Mouse (Mus musculus) lung, embryonic 15.5 days (tissue): ENCODE measurements around the gene Cacna1i. TPM values are rescaled to one million over a fixed set of nuclear protein-coding genes. Genes with fewer than 3 reads are reported as not detected.

ENCODE experiments used
- ATAC-seq: fragments of 200-750 bp; cut with Nextera tagmentation; 2 replicates; pipeline ENCODE4 v1.8.0; 2017; ENCODE audit warnings: moderate number of reproducible peaks, borderline replicate concordance; ENCODE audit not compliant: low FRiP score, low TSS enrichment; ENCODE audit errors: extremely low read depth
- H3K27ac ChIP-seq: fragments of 300-500 bp; sonication (generic); 2 replicates; pipeline ENCODE4 v1.5.1; 2015; ENCODE audit warnings: moderate library complexity, mild to moderate bottlenecking, inconsistent platforms
- H3K27me3 ChIP-seq: fragments of 300-500 bp; sonication (generic); 2 replicates; pipeline ENCODE4 v1.6.1; 2015; ENCODE audit warnings: inconsistent platforms
- H3K36me3 ChIP-seq: fragments of 300-500 bp; sonication (generic); 2 replicates; pipeline ENCODE4 v1.6.1; 2015; ENCODE audit warnings: inconsistent platforms
- H3K4me1 ChIP-seq: fragments of 300-500 bp; sonication (generic); 2 replicates; pipeline ENCODE4 v1.6.1; 2015; ENCODE audit warnings: inconsistent platforms
- H3K4me2 ChIP-seq: fragments of 300-500 bp; sonication (generic); 2 replicates; pipeline ENCODE4 v1.6.1; 2015; ENCODE audit warnings: inconsistent platforms, mild to moderate bottlenecking, moderate library complexity
- H3K4me3 ChIP-seq: fragments of 300-500 bp; sonication (generic); 2 replicates; pipeline ENCODE4 v1.5.1; 2015; ENCODE audit warnings: mild to moderate bottlenecking, inconsistent platforms
- H3K9ac ChIP-seq: fragments of 300-500 bp; sonication (generic); 2 replicates; pipeline ENCODE4 v1.6.1; 2015; ENCODE audit warnings: inconsistent platforms
- H3K9me3 ChIP-seq: fragments of 300-500 bp; sonication (generic); 2 replicates; pipeline ENCODE4 v1.6.1; 2016; ENCODE audit warnings: inconsistent platforms
- WGBS: fragments of 180-500 bp; shearing (Covaris S2); methylation state at CpG from one replicate; pipeline ENCODE4 v1.1.7; 2015; 5-methylcytosine and 5-hydroxymethylcytosine counted together
- polyA plus RNA-seq: library from polyadenylated mRNA; unstranded; fragments of >200 nt; fragmentation: Nextera tagmentation; extraction: Ambion mirVana; gene quantifications from 2 replicates; pipeline ENCODE4 v1.2.1, GENCODE M21; 2015

Gene Cacna1i
- polyA plus RNA-seq, 1 experiment from 2014 or later: not detected

DNA sequence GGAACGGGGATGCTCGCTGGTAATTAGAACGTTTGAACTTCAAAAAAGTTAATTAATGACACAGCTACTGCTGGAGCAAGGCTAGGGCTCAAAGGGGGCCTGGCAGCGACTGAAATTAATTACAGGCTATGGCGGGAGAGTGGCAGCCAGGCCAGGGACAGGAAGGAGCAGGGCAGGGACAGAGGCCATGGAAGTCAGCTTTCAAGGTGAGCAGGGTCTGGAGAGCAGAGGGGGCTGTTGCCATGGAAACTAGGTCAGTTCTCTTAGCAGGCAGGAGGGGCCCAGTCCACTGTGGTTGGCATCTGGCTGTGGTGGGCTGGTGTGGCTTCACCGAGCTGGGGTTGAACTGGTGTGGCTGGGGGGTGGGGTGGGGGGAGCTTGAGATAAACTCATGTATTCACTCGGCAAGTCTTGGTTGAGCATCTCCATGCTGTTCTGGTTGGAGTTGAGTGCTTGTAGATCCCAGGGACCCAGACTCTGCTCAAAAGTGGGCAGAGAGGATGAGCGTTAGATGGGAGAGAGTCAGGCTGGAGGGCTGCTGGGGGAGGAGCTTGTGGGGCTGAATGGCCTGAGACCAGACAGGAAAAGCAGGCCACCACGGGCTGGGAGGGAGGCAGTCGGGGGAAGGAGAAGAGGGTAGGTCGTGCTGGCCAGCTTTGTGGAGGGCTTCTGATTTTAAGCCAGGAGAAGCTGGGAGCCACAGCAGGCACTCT is 31.7 kb downstream of the Cacna1i start:
- Histone ChIP-seq H3K4me3 (no peak overlapping the region), H3K36me3 (no peaks in the 10 kb centered on the region), H3K9me3 (no peaks in the 10 kb centered on the region), H3K4me1 (peaks cover 7% of the 10 kb centered on the region; the same call in 1 of the 2 replicates), H3K27me3 (no peaks in the 10 kb centered on the region), H3K27ac (no peak overlapping the region), H3K9ac (no peak overlapping the region), H3K4me2 (no peak overlapping the region)
- 0 out of 2 replicates have a peak, but pooled peaks have one; percentile 35 for ATAC-seq
- WGBS: 12% methylated on average over 11 of the region's 11 CpGs

DNA sequence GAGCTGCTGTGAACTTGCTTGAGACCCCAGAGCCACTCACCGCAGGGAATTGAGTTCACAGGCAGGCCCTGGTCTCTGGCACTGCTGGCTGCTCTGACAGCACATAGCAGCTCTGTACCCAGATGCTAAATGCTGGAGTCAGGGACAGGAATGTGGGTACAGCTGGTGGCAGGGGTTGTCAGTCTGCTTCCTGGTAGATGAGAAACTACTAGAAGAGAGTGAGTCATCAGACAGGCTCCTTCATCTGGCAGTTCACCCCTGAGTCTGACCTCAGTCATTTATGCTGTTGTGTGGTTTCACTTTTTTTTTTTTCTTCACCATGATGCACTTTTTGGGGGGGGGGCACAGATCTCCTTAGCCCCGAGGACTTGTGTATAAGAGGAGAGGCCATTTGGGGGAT is 32.3 kb downstream of the Cacna1i start:
- ATAC-seq: no peak
- H3K27me3 ChIP-seq: no peaks in the 10 kb centered on the region

DNA sequence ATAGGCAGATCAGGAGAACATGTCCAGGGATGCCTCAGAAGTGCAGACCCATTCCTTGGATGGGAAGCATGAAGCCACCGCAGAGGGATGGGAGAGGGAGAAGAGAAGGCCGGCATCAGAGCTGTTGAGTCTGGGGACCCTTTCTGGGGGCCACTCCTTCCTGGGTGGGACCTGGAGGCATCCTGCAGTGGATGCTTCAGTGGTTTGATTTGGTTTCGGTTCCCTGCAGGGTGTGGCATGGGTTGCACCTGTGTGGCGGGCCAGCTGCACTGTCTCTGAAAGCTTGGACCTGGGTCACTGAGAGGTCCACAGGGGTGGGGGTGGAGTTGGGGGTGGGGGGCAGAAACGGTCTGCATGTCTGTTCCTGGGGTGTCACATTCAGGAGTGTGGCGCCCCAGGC is 32.9 kb downstream of the Cacna1i start:
- Histone ChIP-seq H3K27ac (no peak overlapping the region), H3K9ac (no peak overlapping the region), H3K4me1 (peaks cover 7% of the 10 kb centered on the region; the same call in 1 of the 2 replicates), H3K4me2 (no peak overlapping the region), H3K36me3 (no peaks in the 10 kb centered on the region), H3K9me3 (no peaks in the 10 kb centered on the region), H3K4me3 (no peak overlapping the region), H3K27me3 (no peaks in the 10 kb centered on the region)
- ATAC-seq: no peak
- 65% methylated on average over 6 of the region's 6 CpGs for WGBS

More for the DNA sequence above, 32.3 kb downstream of the Cacna1i start:
- Histone ChIP-seq H3K9ac (no peak overlapping the region), H3K4me1 (peaks cover 7% of the 10 kb centered on the region; the same call in 1 of the 2 replicates), H3K27ac (no peak overlapping the region), H3K9me3 (no peaks in the 10 kb centered on the region), H3K36me3 (no peaks in the 10 kb centered on the region), H3K4me3 (no peak overlapping the region), H3K4me2 (no peak overlapping the region)
- 37% methylated on average over 2 of the region's 2 CpGs for WGBS

DNA sequence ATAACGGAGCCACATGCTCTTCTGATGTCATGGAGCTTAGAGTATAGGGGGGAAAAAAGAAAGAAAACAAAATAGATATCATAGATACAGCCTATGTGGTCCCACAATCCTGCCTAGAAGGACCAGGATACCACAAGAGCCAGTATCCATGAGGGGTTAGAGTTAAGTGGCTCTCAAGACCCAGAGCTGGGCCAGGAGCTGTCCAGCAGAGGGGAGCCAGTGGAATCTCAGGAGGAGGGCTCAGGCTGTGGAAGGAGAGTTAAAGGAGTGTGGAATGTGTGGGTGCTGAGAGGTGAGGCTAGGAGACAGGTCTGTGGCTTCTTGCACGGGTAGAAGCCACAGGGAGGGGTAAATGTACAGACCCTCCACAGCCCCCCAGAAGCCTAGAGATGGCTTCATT is 38.2 kb downstream of the Cacna1i start:
- 50% methylated on average over 2 of the region's 2 CpGs for WGBS
- no peak for ATAC-seq
- H3K9me3 ChIP-seq: no peaks in the 10 kb centered on the region
- H3K27ac ChIP-seq: no peak overlapping the region
- H3K4me2 ChIP-seq: no peak overlapping the region
- H3K36me3 ChIP-seq: no peaks in the 10 kb centered on the region
- no peaks in the 10 kb centered on the region for H3K27me3 ChIP-seq
- no peak overlapping the region for H3K4me3 ChIP-seq
- H3K4me1 ChIP-seq: no peaks in the 10 kb centered on the region
- H3K9ac ChIP-seq: no peak overlapping the region

DNA sequence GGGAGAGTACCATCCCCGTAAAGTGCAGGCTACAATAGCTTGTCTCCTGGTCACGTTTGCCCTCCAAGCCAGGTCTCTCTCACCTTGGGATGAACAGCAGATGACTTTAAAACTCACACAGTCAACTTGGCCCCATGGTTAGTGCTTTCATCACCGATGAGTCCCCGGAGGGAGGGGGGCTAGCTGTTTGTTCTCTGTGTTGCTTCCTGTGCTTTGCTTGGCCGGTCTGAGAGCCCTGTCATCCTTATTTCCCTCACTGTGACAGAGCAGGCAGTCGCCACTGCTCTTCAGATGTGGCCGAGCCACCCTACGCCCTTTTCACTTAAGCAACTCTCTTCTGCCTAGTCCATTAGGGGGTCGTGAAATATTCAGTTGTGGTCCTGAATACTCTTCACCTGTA is 38.7 kb downstream of the Cacna1i start:
- Histone ChIP-seq H3K27ac (no peak overlapping the region), H3K36me3 (no peaks in the 10 kb centered on the region), H3K4me2 (no peak overlapping the region), H3K9ac (no peak overlapping the region), H3K4me3 (no peak overlapping the region), H3K9me3 (no peaks in the 10 kb centered on the region), H3K4me1 (no peaks in the 10 kb centered on the region), H3K27me3 (no peaks in the 10 kb centered on the region)
- 60% methylated on average over 9 of the region's 9 CpGs for WGBS
- ATAC-seq: no peak

DNA sequence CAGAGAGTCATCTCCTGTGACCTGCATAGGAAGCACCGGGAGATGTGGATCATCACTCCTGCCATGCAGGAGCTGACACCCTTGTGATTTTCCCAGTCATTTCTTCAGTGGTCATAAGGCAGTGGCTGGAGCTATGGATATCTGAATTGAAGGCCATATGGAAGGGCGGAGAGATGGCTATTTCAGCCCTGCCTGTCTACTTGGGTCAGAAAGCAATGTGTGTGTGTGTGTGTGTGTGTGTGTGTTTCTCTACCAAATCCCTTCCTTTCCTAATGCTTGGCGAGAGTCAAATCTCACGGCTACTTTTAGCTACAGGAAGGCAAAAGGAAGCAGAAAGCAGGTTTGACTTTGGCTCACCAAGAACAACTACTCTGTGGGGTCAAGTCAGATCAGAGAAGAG is 39.9 kb downstream of the Cacna1i start:
- Histone ChIP-seq H3K4me2 (no peak overlapping the region), H3K9ac (no peak overlapping the region), H3K4me3 (no peak overlapping the region), H3K36me3 (no peaks in the 10 kb centered on the region), H3K4me1 (no peaks in the 10 kb centered on the region), H3K27ac (no peak overlapping the region), H3K27me3 (no peaks in the 10 kb centered on the region), H3K9me3 (no peaks in the 10 kb centered on the region)
- 77% methylated on average over 4 of the region's 4 CpGs for WGBS
- no peak for ATAC-seq

DNA sequence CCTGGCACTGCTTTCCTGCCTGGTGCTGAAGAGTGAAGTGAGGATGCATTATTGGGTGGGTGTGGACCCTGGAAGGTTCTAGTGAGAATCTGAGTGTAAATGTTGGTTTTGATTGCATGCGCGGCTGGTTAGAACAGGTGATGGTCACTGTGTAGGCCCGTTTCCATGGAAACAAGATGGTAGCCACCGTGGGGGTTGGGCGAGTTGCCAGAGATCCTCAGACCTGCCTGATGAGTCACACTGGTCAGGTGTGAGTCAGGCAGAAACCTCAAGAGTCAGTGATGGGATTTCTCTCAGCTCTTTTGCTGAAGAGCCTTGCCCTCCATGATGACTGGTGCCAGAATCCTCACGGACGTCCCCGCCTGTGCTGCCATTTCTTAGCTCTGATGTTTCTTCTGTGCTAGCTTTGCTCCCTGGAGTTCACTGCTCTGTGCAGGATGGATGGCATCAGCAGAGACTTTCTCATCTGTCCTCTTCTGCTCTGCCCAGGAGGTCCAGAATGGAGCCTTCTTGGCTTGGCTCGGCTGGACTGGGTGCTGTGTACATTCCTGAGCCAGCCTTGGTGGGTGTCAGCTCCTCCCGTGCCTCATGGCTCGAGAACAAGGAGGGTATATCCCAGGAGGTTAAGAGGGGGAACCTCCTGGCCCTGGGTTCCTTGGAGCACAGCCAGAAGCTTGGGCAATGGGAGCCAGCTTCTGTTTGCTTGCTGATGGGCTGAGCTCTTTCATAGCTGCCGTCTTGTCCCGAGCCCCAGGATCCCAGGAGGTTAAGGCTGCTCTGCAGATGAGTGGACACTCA is 40.9 kb downstream of the Cacna1i start:
- Histone ChIP-seq H3K9me3 (no peaks in the 10 kb centered on the region), H3K9ac (no peak overlapping the region), H3K4me2 (no peak overlapping the region), H3K36me3 (no peaks in the 10 kb centered on the region), H3K4me1 (no peaks in the 10 kb centered on the region), H3K27me3 (no peaks in the 10 kb centered on the region), H3K4me3 (no peak overlapping the region), H3K27ac (no peak overlapping the region)
- ATAC-seq: no peak
- WGBS: 68% methylated on average over 13 of the region's 13 CpGs

DNA sequence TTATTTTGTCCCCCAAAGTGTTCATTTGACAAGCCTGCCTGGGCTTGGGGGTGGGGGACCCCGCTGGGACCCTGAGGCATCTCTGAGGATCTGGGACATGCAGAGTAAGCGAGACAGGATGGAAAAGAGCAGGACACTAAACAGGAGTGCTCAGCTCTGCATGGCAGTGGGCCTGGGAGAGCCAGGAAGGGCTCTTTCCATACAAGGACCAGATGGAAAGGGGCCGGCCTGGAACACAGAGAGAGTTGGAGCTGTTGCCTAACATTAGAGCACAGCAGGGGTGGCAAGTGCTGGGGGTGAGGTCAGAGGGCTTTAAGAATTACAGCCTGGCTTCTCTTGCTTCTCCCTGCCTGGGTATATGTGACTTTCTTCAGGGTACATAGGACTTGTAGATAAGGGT is 43.2 kb downstream of the Cacna1i start:
- Histone ChIP-seq H3K36me3 (no peaks in the 10 kb centered on the region), H3K9ac (no peak overlapping the region), H3K27me3 (no peaks in the 10 kb centered on the region), H3K4me2 (no peak overlapping the region), H3K9me3 (no peaks in the 10 kb centered on the region), H3K4me3 (no peak overlapping the region), H3K27ac (no peak overlapping the region), H3K4me1 (no peaks in the 10 kb centered on the region)
- WGBS: 59% methylated on average over 3 of the region's 3 CpGs
- no peak for ATAC-seq

DNA sequence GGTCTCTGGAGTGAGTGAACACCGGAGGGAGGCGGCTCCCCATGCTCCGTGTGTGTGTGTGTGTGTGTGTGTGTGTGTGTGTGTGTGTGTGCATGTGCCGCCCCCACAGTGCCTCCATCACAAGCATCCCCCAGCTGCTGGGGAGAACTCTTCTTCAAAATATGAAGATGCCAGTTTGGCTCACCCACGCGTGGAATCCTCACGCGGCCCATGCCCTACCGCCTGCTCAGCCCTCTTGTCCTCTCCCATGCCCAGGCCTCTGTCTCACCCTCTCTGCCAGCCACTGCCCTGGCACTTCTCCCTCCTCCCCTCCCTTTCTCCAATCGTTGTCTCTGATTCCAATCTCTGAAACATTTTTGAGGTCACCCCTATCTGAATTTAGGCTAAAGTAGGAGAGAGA is 47.7 kb downstream of the Cacna1i start:
- no peak for ATAC-seq
- Histone ChIP-seq H3K4me3 (no peak overlapping the region), H3K27me3 (no peaks in the 10 kb centered on the region), H3K36me3 (no peaks in the 10 kb centered on the region), H3K27ac (no peak overlapping the region), H3K4me1 (no peaks in the 10 kb centered on the region), H3K4me2 (no peak overlapping the region), H3K9ac (no peak overlapping the region), H3K9me3 (no peaks in the 10 kb centered on the region)
- 78% methylated on average over 8 of the region's 10 CpGs for WGBS

DNA sequence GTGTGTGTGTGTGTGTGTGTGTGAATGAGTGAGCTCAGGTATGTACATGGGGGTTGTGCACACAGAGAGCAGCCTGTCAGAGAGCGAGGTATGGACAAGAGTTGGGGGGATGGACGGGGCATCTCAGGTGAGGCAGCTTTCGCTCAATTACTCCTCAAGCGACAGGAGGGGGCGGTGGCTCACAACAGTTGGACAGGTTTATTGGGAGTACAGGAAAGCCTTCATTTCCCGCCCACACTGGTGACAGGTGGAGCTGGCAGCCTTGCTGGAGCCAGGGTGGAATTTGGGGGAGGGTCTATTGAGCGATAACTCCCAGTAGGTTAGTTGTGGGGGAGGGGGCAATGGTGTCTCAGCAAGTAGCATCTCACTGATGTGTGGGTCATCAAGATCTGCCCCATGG is 48.2 kb downstream of the Cacna1i start:
- H3K9me3 ChIP-seq: no peaks in the 10 kb centered on the region
- H3K27me3 ChIP-seq: no peaks in the 10 kb centered on the region
- no peaks in the 10 kb centered on the region for H3K36me3 ChIP-seq
- no peak overlapping the region for H3K4me3 ChIP-seq
- no peak overlapping the region for H3K4me2 ChIP-seq
- 46% methylated on average over 7 of the region's 7 CpGs for WGBS
- H3K27ac ChIP-seq: no peak overlapping the region
- no peak overlapping the region for H3K9ac ChIP-seq
- no peaks in the 10 kb centered on the region for H3K4me1 ChIP-seq
- no peak for ATAC-seq

DNA sequence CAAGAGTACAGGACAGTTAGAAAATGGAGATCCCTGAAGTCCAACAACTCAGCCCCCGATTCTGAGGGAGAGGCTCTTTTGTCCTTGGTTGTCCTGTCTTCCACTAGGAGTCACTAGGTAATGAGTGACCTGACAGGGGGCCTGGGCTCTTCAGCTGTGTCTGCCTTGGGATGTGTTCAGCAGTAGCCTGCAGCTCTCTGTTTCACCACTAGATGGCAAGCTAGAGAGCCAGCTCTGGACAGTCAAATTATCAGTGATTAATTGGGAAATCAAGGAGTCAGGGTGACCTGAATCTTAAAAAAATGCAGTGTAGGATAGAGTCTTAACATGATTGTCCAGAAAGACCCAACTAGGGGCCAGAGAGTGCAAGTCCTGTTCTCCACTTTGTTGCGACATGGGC is 53.3 kb downstream of the Cacna1i start:
- no peak overlapping the region for H3K9ac ChIP-seq
- H3K4me2 ChIP-seq: no peak overlapping the region
- no peak overlapping the region for H3K27ac ChIP-seq
- no peaks in the 10 kb centered on the region for H3K36me3 ChIP-seq
- H3K9me3 ChIP-seq: no peaks in the 10 kb centered on the region
- H3K4me1 ChIP-seq: no peaks in the 10 kb centered on the region
- H3K27me3 ChIP-seq: no peaks in the 10 kb centered on the region
- ATAC-seq: no peak
- no peak overlapping the region for H3K4me3 ChIP-seq
- 74% methylated on average over 2 of the region's 2 CpGs for WGBS

DNA sequence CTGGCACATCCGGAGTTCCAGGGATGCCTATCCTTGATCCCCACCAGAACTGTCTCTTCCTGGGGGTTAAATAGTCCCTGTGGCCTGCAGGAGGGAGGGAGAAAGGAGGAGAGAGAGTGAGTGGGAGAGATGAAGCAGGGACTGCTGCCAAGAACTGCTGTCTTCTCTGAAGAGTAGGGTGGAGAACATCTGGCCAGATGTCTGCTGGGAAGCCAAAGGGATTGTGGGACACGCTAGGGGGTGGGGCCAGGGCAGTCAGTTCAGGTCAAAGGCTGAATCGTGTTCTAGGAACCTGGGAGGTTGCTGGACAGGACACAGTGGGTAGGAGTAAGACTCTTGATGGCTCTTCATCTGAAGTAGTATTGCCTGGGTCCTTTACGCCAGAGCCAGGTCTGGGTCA is 55.4 kb downstream of the Cacna1i start:
- no peak overlapping the region for H3K9ac ChIP-seq
- no peak overlapping the region for H3K27ac ChIP-seq
- H3K4me3 ChIP-seq: no peak overlapping the region
- WGBS: 64% methylated on average over 4 of the region's 4 CpGs
- H3K36me3 ChIP-seq: no peaks in the 10 kb centered on the region
- no peaks in the 10 kb centered on the region for H3K27me3 ChIP-seq
- no peaks in the 10 kb centered on the region for H3K9me3 ChIP-seq
- H3K4me1 ChIP-seq: no peaks in the 10 kb centered on the region
- no peak overlapping the region for H3K4me2 ChIP-seq
- ATAC-seq: no peak
